Mouse (Mus musculus): ENCODE data around the gene Espn.

GRCm38 (mm10) chr4:152094233-152094632 lies 57.9 kb downstream of the Espn start:
- TF ChIP-seq GATA1 (IDR thresholded peaks at IDR 0.05; ENCODE audit: borderline replicate concordance, low read length) (no peak), FLI1 (IDR thresholded peaks at IDR 0.05; ENCODE audit: low read length) (no peak)

Measured in megakaryocyte, embryonic 14.5 days (primary cell).